Mouse (Mus musculus) MEL (cell line): ENCODE data around the gene Ccdc115. TPM values are rescaled to one million over a fixed set of nuclear protein-coding genes. Genes with fewer than 3 reads are reported as not detected.

ENCODE experiments used
- DNase-seq: peaks from one replicate; pipeline ENCODE4 v3.0.0; 2011; ENCODE audit warnings: low read depth, low spot score
- H3K27ac ChIP-seq: 2 replicates; pipeline ENCODE4 v1.5.1; 2012; ENCODE audit warnings: low read depth, mild to moderate bottlenecking, control low read depth, low read length, moderate library complexity; ENCODE audit not compliant: control insufficient read depth
- H3K27me3 ChIP-seq, 2 experiments: fragments of 150-350 bp in 1 of 2; sonication (generic) in 1 of 2; 2 replicates each; pipeline ENCODE4 v1.6.1; 2012; ENCODE audit warnings: low read length in 2 of 2, mild to moderate bottlenecking in 2 of 2, improper control_type of control experiment in 1 of 2, moderate library complexity in 1 of 2; ENCODE audit not compliant: insufficient read depth in 2 of 2, control insufficient read depth in 1 of 2
- H3K36me3 ChIP-seq, 2 experiments: 2 replicates each; pipeline ENCODE4 v1.6.1; 2012 to 2014; ENCODE audit warnings: low read length in 2 of 2, improper control_type of control experiment in 1 of 2, inconsistent platforms in 1 of 2, mild to moderate bottlenecking in 1 of 2; ENCODE audit not compliant: insufficient read depth in 2 of 2, control insufficient read depth in 1 of 2
- H3K4me1 ChIP-seq, 2 experiments: fragments of 150-350 bp in 1 of 2; sonication (generic) in 1 of 2; 2 replicates each; pipeline ENCODE4 v1.6.1; 2012; ENCODE audit warnings: low read length in 2 of 2, improper control_type of control experiment in 1 of 2, mild to moderate bottlenecking in 1 of 2; ENCODE audit not compliant: insufficient read depth in 2 of 2, control insufficient read depth in 1 of 2
- H3K4me3 ChIP-seq, 2 experiments: fragments of 150-350 bp in 1 of 2; sonication (generic) in 1 of 2; 2 replicates each; pipeline ENCODE4 v1.5.1; 2012; ENCODE audit warnings: low read depth in 2 of 2, low read length in 2 of 2, mild to moderate bottlenecking in 2 of 2, moderate library complexity in 2 of 2, control low read depth in 1 of 2, improper control_type of control experiment in 1 of 2; ENCODE audit not compliant: control insufficient read depth in 1 of 2, insufficient read depth in 1 of 2
- H3K79me2 ChIP-seq: 2 replicates; pipeline ENCODE4 v1.6.1; 2012; ENCODE audit warnings: mild to moderate bottlenecking, low read length, moderate library complexity; ENCODE audit not compliant: control insufficient read depth, poor library complexity, insufficient read depth
- H3K9ac ChIP-seq: 2 replicates; pipeline ENCODE4 v1.6.1; 2012; ENCODE audit warnings: low read depth, mild to moderate bottlenecking, control low read depth, low read length, moderate library complexity; ENCODE audit not compliant: control insufficient read depth, poor library complexity, severe bottlenecking
- H3K9me3 ChIP-seq: fragments of 150-350 bp; sonication (generic); replicated peaks from 2 replicates; pipeline ENCODE4 v1.6.1; 2012; ENCODE audit warnings: mild to moderate bottlenecking, low read length, improper control_type of control experiment, moderate library complexity; ENCODE audit not compliant: insufficient read depth
- BHLHE40 ChIP-seq: IDR thresholded peaks from 2 replicates; pipeline ENCODE4 v1.6.1; 2012; ENCODE audit warnings: low read depth, mild to moderate bottlenecking, inconsistent platforms, low read length, improper control_type of control experiment, borderline replicate concordance
- CHD1 ChIP-seq: IDR thresholded peaks from 2 replicates; pipeline ENCODE4 v1.6.1; 2012; ENCODE audit warnings: low read depth, mild to moderate bottlenecking, inconsistent platforms, low read length, improper control_type of control experiment
- CHD2 ChIP-seq: IDR thresholded peaks from 2 replicates; pipeline ENCODE4 v1.6.1; 2011; ENCODE audit warnings: low read length, improper control_type of control experiment
- CTCF ChIP-seq, 3 experiments: IDR thresholded peaks in 2 of 3; conservative IDR thresholded peaks in 1 of 3; 2 replicates each; pipeline ENCODE4 v1.5.1; 2011 to 2012; ENCODE audit warnings: low read length in 3 of 3, low read depth in 2 of 3, mild to moderate bottlenecking in 2 of 3, improper control_type of control experiment in 1 of 3, inconsistent platforms in 1 of 3, mixed read lengths in 1 of 3, moderate library complexity in 1 of 3; ENCODE audit not compliant: control insufficient read depth in 1 of 3, insufficient read depth in 1 of 3, poor library complexity in 1 of 3, severe bottlenecking in 1 of 3
- E2F4 ChIP-seq: IDR thresholded peaks from 2 replicates; pipeline ENCODE4 v1.6.1; 2011; ENCODE audit warnings: low read depth, low read length, improper control_type of control experiment, borderline replicate concordance
- ELF1 ChIP-seq: IDR thresholded peaks from 2 replicates; pipeline ENCODE4 v1.6.1; 2014; ENCODE audit warnings: low read depth, mild to moderate bottlenecking, inconsistent platforms, low read length, improper control_type of control experiment, moderate library complexity
- EP300 ChIP-seq, 2 experiments: IDR thresholded peaks; 2 replicates each; pipeline ENCODE4 v1.6.1; 2011; ENCODE audit warnings: improper control_type of control experiment in 2 of 2, low read length in 2 of 2, low read depth in 1 of 2, mild to moderate bottlenecking in 1 of 2
- ETS1 ChIP-seq: IDR thresholded peaks from 2 replicates; pipeline ENCODE4 v1.6.1; 2012; ENCODE audit warnings: low read depth, mild to moderate bottlenecking, inconsistent platforms, low read length, improper control_type of control experiment, moderate library complexity
- GABPA ChIP-seq: IDR thresholded peaks from 2 replicates; pipeline ENCODE4 v1.6.1; 2012; ENCODE audit warnings: low read depth, mild to moderate bottlenecking, inconsistent platforms, low read length, improper control_type of control experiment, moderate library complexity
- GATA1 ChIP-seq: IDR thresholded peaks from 2 replicates; pipeline ENCODE4 v1.6.1; 2011; ENCODE audit warnings: low read depth, low read length, improper control_type of control experiment
- HCFC1 ChIP-seq: IDR thresholded peaks from 2 replicates; pipeline ENCODE4 v1.6.1; 2012; ENCODE audit warnings: low read depth, mild to moderate bottlenecking, inconsistent platforms, low read length, improper control_type of control experiment, moderate library complexity
- JUND ChIP-seq: IDR thresholded peaks from 2 replicates; pipeline ENCODE4 v1.6.1; 2011; ENCODE audit warnings: low read depth, mild to moderate bottlenecking, improper control_type of control experiment, low read length
- KAT2A ChIP-seq: conservative IDR thresholded peaks from 2 replicates; pipeline ENCODE4 v1.6.1; 2012; ENCODE audit warnings: low read depth, low read length, improper control_type of control experiment, inconsistent platforms
- MAFK ChIP-seq: IDR thresholded peaks from 2 replicates; pipeline ENCODE4 v1.6.1; 2011; ENCODE audit warnings: low read depth, mild to moderate bottlenecking, low read length, improper control_type of control experiment, borderline replicate concordance
- MAX ChIP-seq: IDR thresholded peaks from 2 replicates; pipeline ENCODE4 v1.6.1; 2011; ENCODE audit warnings: low read length, improper control_type of control experiment
- MAZ ChIP-seq: IDR thresholded peaks from 2 replicates; pipeline ENCODE4 v1.6.1; 2012; ENCODE audit warnings: low read depth, mild to moderate bottlenecking, inconsistent platforms, low read length, improper control_type of control experiment
- MEF2A ChIP-seq: IDR thresholded peaks from 2 replicates; pipeline ENCODE4 v1.6.1; 2014; ENCODE audit warnings: low read depth, mild to moderate bottlenecking, inconsistent platforms, low read length, improper control_type of control experiment; ENCODE audit not compliant: poor library complexity, insufficient replicate concordance, severe bottlenecking; ENCODE audit errors: extremely low read depth
- MXI1 ChIP-seq: IDR thresholded peaks from 2 replicates; pipeline ENCODE4 v1.6.1; 2011; ENCODE audit warnings: mild to moderate bottlenecking, low read depth, low read length, improper control_type of control experiment
- MYB ChIP-seq: IDR thresholded peaks from 2 replicates; pipeline ENCODE4 v1.6.1; 2011; ENCODE audit warnings: mild to moderate bottlenecking, low read depth, low read length, improper control_type of control experiment
- MYC ChIP-seq: IDR thresholded peaks from 2 replicates; pipeline ENCODE4 v1.6.1; 2011; ENCODE audit warnings: low read depth, mild to moderate bottlenecking, low read length, improper control_type of control experiment, moderate library complexity
- NELFE ChIP-seq: IDR thresholded peaks from 2 replicates; pipeline ENCODE4 v1.6.1; 2011; ENCODE audit warnings: low read depth, low read length, improper control_type of control experiment
- NRF1 ChIP-seq: IDR thresholded peaks from 2 replicates; pipeline ENCODE4 v1.6.1; 2014; ENCODE audit warnings: low read depth, mild to moderate bottlenecking, inconsistent platforms, low read length, improper control_type of control experiment, moderate library complexity; ENCODE audit not compliant: poor library complexity, insufficient read depth, severe bottlenecking
- POLR2A ChIP-seq, 2 experiments: IDR thresholded peaks; 2 replicates each; pipeline ENCODE4 v1.6.1; 2011 to 2012; ENCODE audit warnings: low read length in 2 of 2, mild to moderate bottlenecking in 2 of 2, control low read depth in 1 of 2, improper control_type of control experiment in 1 of 2, low read depth in 1 of 2, moderate library complexity in 1 of 2; ENCODE audit not compliant: control insufficient read depth in 1 of 2, insufficient read depth in 1 of 2, poor library complexity in 1 of 2
- POLR2AphosphoS5 ChIP-seq: IDR thresholded peaks from 2 replicates; pipeline ENCODE4 v1.6.1; 2012; ENCODE audit warnings: low read depth, borderline replicate concordance, mild to moderate bottlenecking, inconsistent platforms, low read length, moderate library complexity, mixed read lengths
- RAD21 ChIP-seq: IDR thresholded peaks from 2 replicates; pipeline ENCODE4 v1.6.1; 2011; ENCODE audit warnings: mild to moderate bottlenecking, low read depth, low read length, improper control_type of control experiment
- RCOR1 ChIP-seq: IDR thresholded peaks from 2 replicates; pipeline ENCODE4 v1.6.1; 2012; ENCODE audit warnings: low read depth, mild to moderate bottlenecking, inconsistent platforms, low read length, improper control_type of control experiment
- SIN3A ChIP-seq: IDR thresholded peaks from 2 replicates; pipeline ENCODE4 v1.6.1; 2012; ENCODE audit warnings: low read length, improper control_type of control experiment, inconsistent platforms
- SMC3 ChIP-seq: IDR thresholded peaks from 2 replicates; pipeline ENCODE4 v1.6.1; 2011; ENCODE audit warnings: low read depth, low read length, improper control_type of control experiment
- TAL1 ChIP-seq: IDR thresholded peaks from 2 replicates; pipeline ENCODE4 v1.6.1; 2012; ENCODE audit warnings: mild to moderate bottlenecking, inconsistent platforms, low read length, moderate library complexity, mixed read lengths
- TCF12 ChIP-seq: IDR thresholded peaks from 2 replicates; pipeline ENCODE4 v1.6.1; 2014; ENCODE audit warnings: low read depth, mild to moderate bottlenecking, inconsistent platforms, low read length, improper control_type of control experiment, moderate library complexity
- UBTF ChIP-seq: IDR thresholded peaks from 2 replicates; pipeline ENCODE4 v1.6.1; 2012; ENCODE audit warnings: low read depth, mild to moderate bottlenecking, inconsistent platforms, low read length, improper control_type of control experiment, moderate library complexity, borderline replicate concordance; ENCODE audit not compliant: insufficient read depth
- USF1 ChIP-seq: IDR thresholded peaks from 2 replicates; pipeline ENCODE4 v1.6.1; 2014; ENCODE audit warnings: low read depth, mild to moderate bottlenecking, inconsistent platforms, low read length, improper control_type of control experiment, moderate library complexity
- USF2 ChIP-seq, 2 experiments: IDR thresholded peaks; 2 replicates each; pipeline ENCODE4 v1.6.1; 2011 to 2012; ENCODE audit warnings: improper control_type of control experiment in 2 of 2, low read length in 2 of 2, borderline replicate concordance in 1 of 2, inconsistent platforms in 1 of 2, low read depth in 1 of 2, mild to moderate bottlenecking in 1 of 2; ENCODE audit not compliant: insufficient read depth in 1 of 2
- ZC3H11A ChIP-seq: IDR thresholded peaks from 2 replicates; pipeline ENCODE4 v1.6.1; 2012; ENCODE audit warnings: low read depth, mild to moderate bottlenecking, inconsistent platforms, low read length, improper control_type of control experiment
- ZKSCAN1 ChIP-seq: IDR thresholded peaks from 2 replicates; pipeline ENCODE4 v1.6.1; 2012; ENCODE audit warnings: low read depth, mild to moderate bottlenecking, inconsistent platforms, low read length, improper control_type of control experiment, moderate library complexity
- ZMIZ1 ChIP-seq: IDR thresholded peaks from 2 replicates; pipeline ENCODE4 v1.6.1; 2012; ENCODE audit warnings: low read depth, mild to moderate bottlenecking, inconsistent platforms, low read length, improper control_type of control experiment, moderate library complexity
- ZNF384 ChIP-seq: IDR thresholded peaks from 2 replicates; pipeline ENCODE4 v1.6.1; 2012; ENCODE audit warnings: low read depth, mild to moderate bottlenecking, inconsistent platforms, low read length, improper control_type of control experiment
- polyA plus RNA-seq, 2 experiments: library from polyadenylated mRNA; stranded (reverse) in 1 of 2; unstranded in 1 of 2; fragments of >175 nt in 1 of 2; fragments of >200 nt in 1 of 2; gene quantifications; 2 replicates each; pipeline versions ENCODE4 v1.2.1 to v1.2.4; 2012; ENCODE audit warnings: low replicate concordance in 2 of 2, low read depth in 1 of 2; ENCODE audit not compliant: insufficient read length in 2 of 2, insufficient read depth in 1 of 2, missing spikeins in 1 of 2
- total RNA-seq: library from RNA; depleted of rRNA; stranded (reverse); fragments of 300-350 nt; gene quantifications from 2 replicates; pipeline ENCODE4 v1.2.3, GENCODE M21; 2012

The Ccdc115 gene
- total and polyA plus RNA-seq, 3 experiments = 63.4 to 78.7 TPM; not detected in 1

DNA sequence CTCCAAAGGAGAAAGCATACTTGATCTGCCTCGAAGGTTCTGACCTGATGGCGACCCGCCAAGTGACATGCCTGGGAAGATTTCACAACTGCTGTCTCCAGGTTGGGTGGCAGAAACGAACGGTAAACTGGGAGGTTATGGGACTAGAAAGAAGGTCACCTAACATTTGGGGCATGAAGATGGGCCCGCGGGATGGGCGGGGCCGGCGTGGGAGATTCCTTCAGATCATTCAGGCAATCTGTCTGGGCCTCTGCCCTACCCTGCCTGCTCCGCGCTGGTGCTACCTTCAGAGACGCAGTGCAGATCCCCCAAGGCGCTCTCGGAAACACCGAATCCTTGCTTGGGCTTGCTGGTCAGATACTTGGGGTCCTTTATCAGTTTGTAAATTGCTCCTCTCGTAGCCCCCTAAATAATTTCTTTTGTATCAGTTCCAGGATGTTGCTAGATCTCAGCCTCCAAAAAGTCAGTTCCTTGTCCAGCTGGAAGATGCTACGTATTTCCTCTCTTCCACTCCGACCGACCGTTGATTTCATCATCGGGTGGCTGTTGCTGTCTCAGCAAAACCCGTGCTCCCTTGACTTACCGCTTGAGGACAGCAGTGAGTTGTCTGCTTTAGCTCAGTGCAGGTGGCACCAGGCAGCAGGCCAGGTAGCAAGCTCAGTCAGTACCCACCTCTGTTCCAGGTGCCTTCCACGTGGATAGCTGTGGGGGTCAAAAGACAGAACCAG, 46.2 kb upstream of the Ccdc115 start:
- peak overlapping the region; percentile 57 to 76 for H3K4me3 ChIP-seq
- H3K4me1 ChIP-seq = peaks cover 7 to 15% of the 10 kb centered on the region in 2 experiments

DNA sequence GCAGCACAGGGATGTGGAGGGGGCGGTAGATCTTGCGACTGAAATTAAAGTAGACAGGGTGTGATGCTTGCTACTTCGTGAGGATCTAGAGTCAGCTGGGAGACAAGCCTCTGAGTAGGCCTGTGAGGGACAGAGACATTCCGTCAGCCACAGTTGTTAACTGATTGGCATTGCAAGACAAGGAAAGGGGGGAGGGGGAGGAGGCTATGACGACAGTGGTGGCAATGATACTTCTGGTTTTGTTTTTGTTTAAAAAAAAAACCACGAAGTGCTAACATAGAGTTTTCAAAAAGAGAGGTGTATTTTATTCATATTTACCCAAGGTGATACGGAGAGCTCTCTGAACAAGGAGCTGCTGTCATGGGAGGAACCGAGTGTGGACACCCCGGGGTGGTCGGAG, 45.0 kb upstream of the Ccdc115 start:
- Histone ChIP-seq H3K79me2 (no peaks in the 10 kb centered on the region), H3K27ac (peak overlapping the region; percentile 68), H3K27me3 (no peaks in the 10 kb centered on the region), H3K4me3 (peak overlapping the region; percentile 54 to 76), H3K36me3 (peaks cover 0 to 19% of the 10 kb centered on the region in 2 experiments; a peak in 2 of 4 replicates), H3K9ac (peak overlapping the region; percentile 63), H3K9me3 (no peaks in the 10 kb centered on the region), H3K4me1 (peaks cover 14 to 24% of the 10 kb centered on the region in 2 experiments)
- peak; percentile 89 for DNase-seq
- TF ChIP-seq USF1 = no peak
- TF ChIP-seq CTCF (IDR thresholded peaks at IDR 0.05 in 2 of 3, conservative IDR thresholded peaks at IDR 0.05 in 1 of 3; ENCODE audit: control insufficient read depth in 1 of 3, insufficient read depth in 1 of 3, low read depth in 2 of 3, low read length in 3 of 3, poor library complexity in 1 of 3, severe bottlenecking in 1 of 3) = no peak
- peak; percentile 79; the same call in 1 of the 2 replicates for TF ChIP-seq MAZ
- TF ChIP-seq ZC3H11A = no peak
- TF ChIP-seq MEF2A = no peak
- no peak for TF ChIP-seq POLR2AphosphoS5
- peak; percentile 64 for TF ChIP-seq MAX
- no peak for TF ChIP-seq E2F4
- peak; percentile 79 for TF ChIP-seq ZNF384
- no peak for TF ChIP-seq JUND
- no peak for TF ChIP-seq CHD1
- TF ChIP-seq BHLHE40 = no peak
- TF ChIP-seq EP300 (IDR thresholded peaks at IDR 0.05; ENCODE audit: low read depth in 1 of 2, low read length in 2 of 2) = peak; percentile 48 to 78
- no peak for TF ChIP-seq RAD21
- no peak for TF ChIP-seq GABPA
- no peak for TF ChIP-seq SMC3
- TF ChIP-seq MYB = no peak

More for the DNA sequence above, 46.2 kb upstream of the Ccdc115 start:
- Histone ChIP-seq H3K36me3 (peaks cover 0 to 15% of the 10 kb centered on the region in 2 experiments; a peak in 2 of 4 replicates), H3K79me2 (no peaks in the 10 kb centered on the region), H3K27ac (peak overlapping the region; percentile 45), H3K9me3 (no peaks in the 10 kb centered on the region), H3K27me3 (no peaks in the 10 kb centered on the region), H3K9ac (peak overlapping the region; percentile 63)
- TF ChIP-seq CHD1 = no peak
- TF ChIP-seq EP300 (IDR thresholded peaks at IDR 0.05; ENCODE audit: low read depth in 1 of 2, low read length in 2 of 2) = no peak
- no peak for TF ChIP-seq HCFC1
- TF ChIP-seq USF2 (IDR thresholded peaks at IDR 0.05; ENCODE audit: borderline replicate concordance in 1 of 2, insufficient read depth in 1 of 2, low read depth in 1 of 2, low read length in 2 of 2) = no peak
- no peak for TF ChIP-seq BHLHE40
- TF ChIP-seq ELF1 = no peak
- no peak for TF ChIP-seq GATA1
- TF ChIP-seq SIN3A = no peak
- no peak for TF ChIP-seq ZMIZ1
- TF ChIP-seq RCOR1 = no peak
- TF ChIP-seq NELFE = no peak
- TF ChIP-seq MAX = no peak
- no peak for TF ChIP-seq USF1
- TF ChIP-seq MAFK = no peak
- no peak for TF ChIP-seq UBTF
- TF ChIP-seq POLR2AphosphoS5 = no peak
- no peak for TF ChIP-seq GABPA
- TF ChIP-seq MYC = no peak
- TF ChIP-seq KAT2A = no peak
- no peak for TF ChIP-seq TAL1
- no peak for TF ChIP-seq SMC3
- no peak for TF ChIP-seq TCF12
- 0 out of 2 replicates have a peak, but pooled peaks have one; percentile 9 for TF ChIP-seq MXI1
- TF ChIP-seq JUND = no peak
- no peak for TF ChIP-seq ZC3H11A
- peak; percentile 48 for TF ChIP-seq ETS1
- TF ChIP-seq RAD21 = peak; percentile 10
- TF ChIP-seq CTCF (IDR thresholded peaks at IDR 0.05 in 2 of 3, conservative IDR thresholded peaks at IDR 0.05 in 1 of 3; ENCODE audit: control insufficient read depth in 1 of 3, insufficient read depth in 1 of 3, low read depth in 2 of 3, low read length in 3 of 3, poor library complexity in 1 of 3, severe bottlenecking in 1 of 3) = peak; percentile 37 to 43 (median 40)
- no peak for TF ChIP-seq CHD2
- no peak for TF ChIP-seq MAZ
- TF ChIP-seq ZNF384 = no peak
- no peak for TF ChIP-seq POLR2A (IDR thresholded peaks at IDR 0.05; ENCODE audit: control insufficient read depth in 1 of 2, insufficient read depth in 1 of 2, low read depth in 1 of 2, low read length in 2 of 2, poor library complexity in 1 of 2)
- no peak for TF ChIP-seq NRF1
- no peak for TF ChIP-seq ZKSCAN1
- no peak for TF ChIP-seq MYB
- peak; percentile 64 for DNase-seq
